Mouse (Mus musculus): ENCODE measurements around the gene Cdr2. TPM values are rescaled to one million over a fixed set of nuclear protein-coding genes. Genes with fewer than 3 reads are reported as not detected.

Gene Cdr2
- polyA plus RNA-seq, 1 experiment, result 23.2 TPM

GRCm38 (mm10) chr7:120933680-120934195 lies 48.4 kb downstream of the Cdr2 start:
- Histone ChIP-seq H3K4me3 (ENCODE audit: low read depth, low read length) (no peak overlapping the region), H3K27me3 (ENCODE audit: control insufficient read depth, insufficient read depth, low read length, poor library complexity, severe bottlenecking) (no peaks in the 10 kb centered on the region), H3K9ac (ENCODE audit: low read depth, poor library complexity, severe bottlenecking) (no peak overlapping the region), H3K36me3 (ENCODE audit: control insufficient read depth, insufficient read depth, low read length, poor library complexity, severe bottlenecking) (peaks cover 79% of the 10 kb centered on the region), H3K27ac (ENCODE audit: insufficient read depth, low read length) (no peak overlapping the region), H3K4me1 (ENCODE audit: control insufficient read depth, insufficient read depth, low read length) (no peaks in the 10 kb centered on the region), H3K9me3 (replicated peaks; ENCODE audit: control insufficient read depth, insufficient read depth, low read length, poor library complexity, severe bottlenecking) (no peaks in the 10 kb centered on the region)
- TF ChIP-seq POLR2A (IDR thresholded peaks at IDR 0.05; ENCODE audit: insufficient read depth, low read length) (no peak), EP300 (IDR thresholded peaks at IDR 0.05; ENCODE audit: insufficient read depth, low read depth, low read length) (no peak), CTCF (IDR thresholded peaks at IDR 0.05; ENCODE audit: low read depth, low read length) (no peak)

GRCm38 (mm10) chr7:120933110-120933509 lies 49.0 kb downstream of the Cdr2 start:
- Histone ChIP-seq H3K9me3 (replicated peaks; ENCODE audit: control insufficient read depth, insufficient read depth, low read length, poor library complexity, severe bottlenecking) (no peaks in the 10 kb centered on the region), H3K4me1 (ENCODE audit: control insufficient read depth, insufficient read depth, low read length) (no peaks in the 10 kb centered on the region), H3K27ac (ENCODE audit: insufficient read depth, low read length) (no peak overlapping the region), H3K36me3 (ENCODE audit: control insufficient read depth, insufficient read depth, low read length, poor library complexity, severe bottlenecking) (peaks cover 79% of the 10 kb centered on the region), H3K27me3 (ENCODE audit: control insufficient read depth, insufficient read depth, low read length, poor library complexity, severe bottlenecking) (no peaks in the 10 kb centered on the region), H3K9ac (ENCODE audit: low read depth, poor library complexity, severe bottlenecking) (no peak overlapping the region), H3K4me3 (ENCODE audit: low read depth, low read length) (no peak overlapping the region)
- TF ChIP-seq CTCF (IDR thresholded peaks at IDR 0.05; ENCODE audit: low read depth, low read length) (no peak), EP300 (IDR thresholded peaks at IDR 0.05; ENCODE audit: insufficient read depth, low read depth, low read length) (no peak), POLR2A (IDR thresholded peaks at IDR 0.05; ENCODE audit: insufficient read depth, low read length) (no peak)

- Histone ChIP-seq H3K9ac (ENCODE audit: low read depth, poor library complexity, severe bottlenecking) (peak overlapping the region; percentile 98), H3K27ac (ENCODE audit: insufficient read depth, low read length) (peak overlapping the region; percentile 41), H3K27me3 (ENCODE audit: control insufficient read depth, insufficient read depth, low read length, poor library complexity, severe bottlenecking) (no peaks in the 10 kb centered on the region), H3K9me3 (replicated peaks; ENCODE audit: control insufficient read depth, insufficient read depth, low read length, poor library complexity, severe bottlenecking) (no peaks in the 10 kb centered on the region), H3K36me3 (ENCODE audit: control insufficient read depth, insufficient read depth, low read length, poor library complexity, severe bottlenecking) (no peaks in the 10 kb centered on the region), H3K4me3 (ENCODE audit: low read depth, low read length) (peak overlapping the region; percentile 89), H3K4me1 (ENCODE audit: control insufficient read depth, insufficient read depth, low read length) (peaks cover 6% of the 10 kb centered on the region)
- TF ChIP-seq CTCF (IDR thresholded peaks at IDR 0.05; ENCODE audit: low read depth, low read length) (no peak), EP300 (IDR thresholded peaks at IDR 0.05; ENCODE audit: insufficient read depth, low read depth, low read length) (no peak), POLR2A (IDR thresholded peaks at IDR 0.05; ENCODE audit: insufficient read depth, low read length) (no peak)
Observed at GRCm38 (mm10) chr7:120918526-120918962, 63.6 kb downstream of the Cdr2 start.

- H3K27ac ChIP-seq (ENCODE audit: insufficient read depth, low read length), result peak within 1 kb of the TSS; percentile 41
- peaks cover 6% of the 10 kb centered on the region for H3K4me1 ChIP-seq (ENCODE audit: control insufficient read depth, insufficient read depth, low read length)
- H3K36me3 ChIP-seq (ENCODE audit: control insufficient read depth, insufficient read depth, low read length, poor library complexity, severe bottlenecking), result no peaks in the 10 kb centered on the region
- no peaks in the 10 kb centered on the region for H3K27me3 ChIP-seq (ENCODE audit: control insufficient read depth, insufficient read depth, low read length, poor library complexity, severe bottlenecking)
- TF ChIP-seq CTCF (IDR thresholded peaks at IDR 0.05; ENCODE audit: low read depth, low read length), result peak; percentile 82
- no peak for TF ChIP-seq POLR2A (IDR thresholded peaks at IDR 0.05; ENCODE audit: insufficient read depth, low read length)
- 0 out of 2 replicates have a peak, but pooled peaks have one; percentile 24 for TF ChIP-seq EP300 (IDR thresholded peaks at IDR 0.05; ENCODE audit: insufficient read depth, low read depth, low read length)
- no peaks in the 10 kb centered on the region for H3K9me3 ChIP-seq (replicated peaks; ENCODE audit: control insufficient read depth, insufficient read depth, low read length, poor library complexity, severe bottlenecking)
- peak within 1 kb of the TSS; percentile 98 for H3K9ac ChIP-seq (ENCODE audit: low read depth, poor library complexity, severe bottlenecking)
- H3K4me3 ChIP-seq (ENCODE audit: low read depth, low read length), result peak within 1 kb of the TSS; percentile 89
Observed at GRCm38 (mm10) chr7:120917592-120918461, 64.3 kb downstream of the Cdr2 start, which contains the start of gene Polr3e. Polr3e (plus strand) TSS chr7:120917744.

GRCm38 (mm10) chr7:120917279-120917591 lies 64.9 kb downstream of the Cdr2 start:
- Histone ChIP-seq H3K9ac (ENCODE audit: low read depth, poor library complexity, severe bottlenecking) (no peak overlapping the region), H3K4me3 (ENCODE audit: low read depth, low read length) (no peak overlapping the region), H3K27ac (ENCODE audit: insufficient read depth, low read length) (no peak overlapping the region), H3K4me1 (ENCODE audit: control insufficient read depth, insufficient read depth, low read length) (peaks cover 6% of the 10 kb centered on the region), H3K27me3 (ENCODE audit: control insufficient read depth, insufficient read depth, low read length, poor library complexity, severe bottlenecking) (no peaks in the 10 kb centered on the region), H3K36me3 (ENCODE audit: control insufficient read depth, insufficient read depth, low read length, poor library complexity, severe bottlenecking) (no peaks in the 10 kb centered on the region), H3K9me3 (replicated peaks; ENCODE audit: control insufficient read depth, insufficient read depth, low read length, poor library complexity, severe bottlenecking) (no peaks in the 10 kb centered on the region)
- no peak for TF ChIP-seq EP300 (IDR thresholded peaks at IDR 0.05; ENCODE audit: insufficient read depth, low read depth, low read length)
- TF ChIP-seq CTCF (IDR thresholded peaks at IDR 0.05; ENCODE audit: low read depth, low read length), result no peak
- TF ChIP-seq POLR2A (IDR thresholded peaks at IDR 0.05; ENCODE audit: insufficient read depth, low read length), result no peak
